Mouse (Mus musculus) left cerebral cortex, adult 9 months (tissue): ENCODE measurements around the gene Rnf144a.
"Not testable (repeated sequence)": the region's sequence is repeated elsewhere in the genome, so short reads cannot be mapped to it uniquely, and the experiment has no call there.

Experiments used
- DNase-seq, 2 experiments: peaks; one replicate each; pipeline ENCODE4 v3.0.0; 2022; ENCODE audit warnings: low spot score in 2 of 2

The Rnf144a gene

DNA sequence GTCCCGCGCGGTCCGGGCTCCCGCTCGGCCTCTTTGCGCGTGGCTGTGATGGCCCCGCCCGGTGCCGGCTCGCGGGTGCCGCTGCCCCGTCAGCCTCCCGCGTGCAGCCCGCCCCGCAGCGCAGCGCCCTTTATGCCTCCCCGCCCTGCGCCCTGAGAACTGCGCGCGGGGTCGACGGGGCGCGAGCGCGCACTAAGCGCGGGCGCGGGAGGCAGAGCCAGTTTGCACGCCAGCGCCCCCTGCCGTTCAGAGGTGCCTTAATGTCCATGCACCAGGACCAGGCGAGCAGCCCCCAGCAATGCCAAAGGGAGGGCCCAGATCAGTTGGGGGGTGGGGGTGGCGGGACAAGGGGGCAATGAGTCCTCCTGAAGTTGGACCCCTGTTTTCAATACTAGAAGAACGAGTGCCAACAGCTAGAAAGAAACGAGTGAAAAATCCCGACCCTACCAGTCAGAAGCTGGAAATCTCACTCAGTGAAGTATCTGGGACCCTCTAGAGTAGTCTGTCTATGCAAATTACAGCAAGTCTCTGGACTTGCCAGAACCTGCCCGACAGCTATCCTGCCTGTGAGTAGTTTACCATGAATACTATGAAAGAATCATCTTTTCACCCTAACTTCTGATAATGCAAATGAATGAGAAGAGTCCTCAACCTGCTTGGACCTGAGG is at the start of gene Rnf144a:
TSS of gene Rnf144a (minus strand) at position 151 of the 668 bp plus-strand sequence.
- peak; percentile 55 to 89 for DNase-seq

DNA sequence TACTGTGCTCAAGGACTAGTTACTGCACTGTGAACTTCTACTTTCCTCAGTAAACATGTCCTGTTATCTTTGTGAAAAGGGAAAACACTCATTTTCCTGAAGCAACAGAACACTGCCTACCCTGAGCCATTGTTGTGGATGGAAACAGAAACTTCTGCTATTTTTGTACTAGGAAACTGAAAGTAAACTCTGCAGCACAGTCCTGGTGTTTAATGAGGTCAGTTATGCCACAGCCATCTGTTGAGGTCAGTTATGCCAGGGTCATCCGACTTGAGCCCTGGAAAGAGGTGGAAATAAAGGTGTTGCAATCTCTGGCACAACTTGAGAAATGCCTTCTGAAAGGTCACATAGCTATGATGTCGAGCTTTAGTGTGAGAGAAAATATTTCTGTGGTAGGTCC is 45.0 kb upstream of the Rnf144a start:
- no peak for DNase-seq

DNA sequence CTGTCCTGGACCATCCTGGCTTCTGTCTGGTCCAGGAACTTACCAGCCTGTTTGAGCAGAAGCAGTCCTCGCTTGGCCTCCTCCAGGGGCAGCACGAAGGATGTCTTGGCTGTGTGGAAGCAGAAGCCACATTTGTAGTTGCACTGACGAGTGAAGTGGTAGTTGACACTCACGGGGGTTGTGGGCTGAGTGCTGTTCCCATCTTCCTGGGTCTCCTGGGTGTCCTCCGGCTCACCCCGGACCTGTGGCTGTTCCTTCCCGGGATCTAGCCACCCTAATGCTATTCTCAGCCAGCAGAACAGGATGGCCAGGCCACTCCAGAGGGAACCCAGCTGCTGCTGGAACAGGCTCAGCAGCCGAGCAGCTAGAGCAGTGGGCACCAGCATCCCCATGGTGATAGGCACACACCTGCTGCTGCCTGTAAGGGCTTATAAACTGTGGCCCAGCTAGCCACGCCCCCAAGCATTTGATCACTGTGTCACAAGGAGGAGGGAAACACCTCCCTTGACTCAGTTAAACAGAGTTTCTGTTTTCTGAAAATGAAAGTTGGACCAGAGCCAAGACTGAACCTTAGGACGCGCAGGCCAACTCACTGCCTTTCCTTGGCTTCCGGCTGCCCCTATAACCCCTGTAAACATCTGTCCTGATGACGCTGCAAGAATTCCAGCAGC is 41.1 kb upstream of the Rnf144a start, which contains the start of gene Rsad2:
TSS of gene Rsad2 (minus strand) at position 425 of the 671 bp plus-strand sequence.
- DNase-seq: peak in 1 of 2 experiments; percentile 26

DNA sequence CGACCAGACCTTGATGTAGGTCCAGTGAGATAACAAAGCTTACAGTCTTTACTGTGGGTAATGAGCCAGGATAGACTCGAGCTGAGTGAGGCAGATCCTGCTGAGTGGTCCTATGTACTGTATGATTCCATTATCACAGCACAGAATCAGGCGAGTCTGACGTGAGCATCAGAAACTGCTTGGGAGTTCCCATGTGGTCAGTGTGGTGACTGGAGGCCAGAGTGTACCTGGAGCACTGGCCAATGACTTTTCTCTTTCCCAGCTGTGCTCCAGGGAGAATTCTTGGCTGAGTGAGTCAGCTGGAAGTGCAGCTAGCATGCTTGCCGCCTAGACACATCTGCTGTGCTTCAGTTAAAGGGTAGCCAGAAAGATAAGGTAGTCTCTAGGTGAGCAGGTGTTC is 39.6 kb upstream of the Rnf144a start:
- DNase-seq: no peak

DNA sequence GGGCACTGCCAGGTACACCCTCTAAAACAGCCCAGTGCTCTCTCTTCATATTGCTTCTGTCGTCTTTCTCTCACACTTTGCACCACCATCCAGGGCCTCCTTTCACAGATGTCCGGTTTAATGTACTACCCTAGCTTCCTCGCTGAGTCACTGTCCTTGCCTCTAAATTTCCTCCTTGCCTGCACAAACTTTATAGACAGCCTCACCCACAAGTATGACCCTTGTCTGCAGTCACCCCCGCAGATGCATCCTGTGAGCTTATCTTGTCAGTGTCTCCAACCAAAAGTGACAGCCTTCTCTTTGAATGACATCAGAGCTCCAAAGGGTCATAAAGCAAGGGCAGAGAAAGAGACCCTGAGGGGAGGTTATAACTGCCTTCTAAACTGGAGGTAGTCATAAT is 37.9 kb upstream of the Rnf144a start:
- DNase-seq: no peak

DNA sequence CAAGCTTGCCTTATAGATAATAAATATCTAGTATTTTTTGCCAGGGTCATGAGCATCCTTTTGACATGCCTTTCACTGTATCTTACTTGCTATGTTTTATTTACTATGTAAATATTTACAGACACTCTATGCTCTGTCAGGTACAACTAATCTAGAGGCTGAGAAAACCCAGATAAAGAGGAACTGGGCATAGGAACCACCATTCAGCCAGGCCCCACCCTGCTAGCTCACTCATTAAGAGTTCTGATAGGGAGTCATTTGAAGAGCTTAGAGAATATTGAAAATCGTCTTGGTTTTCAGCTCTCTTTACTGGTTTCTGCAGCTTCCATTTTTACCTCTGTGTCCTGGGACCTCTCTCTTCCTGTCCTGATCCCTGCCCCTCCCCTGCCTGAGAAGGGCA is 36.1 kb upstream of the Rnf144a start:
- DNase-seq: no peak

DNA sequence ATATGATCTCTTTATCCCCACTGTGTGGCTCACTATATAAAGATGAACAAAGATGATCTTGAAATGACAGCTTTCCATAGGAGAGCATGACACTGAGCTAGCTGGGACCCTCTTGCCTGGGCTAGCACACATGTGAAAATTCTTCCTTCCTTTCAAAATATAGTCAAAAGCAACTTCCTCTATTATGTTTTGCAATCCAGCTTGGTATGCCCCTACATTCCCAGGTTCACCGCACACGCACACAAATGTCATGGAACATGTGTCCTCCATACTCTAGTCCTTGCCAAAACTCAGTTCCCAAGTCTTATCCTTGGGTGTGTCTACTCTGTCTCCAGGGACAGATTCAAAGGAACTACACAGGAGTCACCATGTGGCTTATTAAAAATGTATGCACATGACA is 34.4 kb upstream of the Rnf144a start:
- no peak for DNase-seq

DNA sequence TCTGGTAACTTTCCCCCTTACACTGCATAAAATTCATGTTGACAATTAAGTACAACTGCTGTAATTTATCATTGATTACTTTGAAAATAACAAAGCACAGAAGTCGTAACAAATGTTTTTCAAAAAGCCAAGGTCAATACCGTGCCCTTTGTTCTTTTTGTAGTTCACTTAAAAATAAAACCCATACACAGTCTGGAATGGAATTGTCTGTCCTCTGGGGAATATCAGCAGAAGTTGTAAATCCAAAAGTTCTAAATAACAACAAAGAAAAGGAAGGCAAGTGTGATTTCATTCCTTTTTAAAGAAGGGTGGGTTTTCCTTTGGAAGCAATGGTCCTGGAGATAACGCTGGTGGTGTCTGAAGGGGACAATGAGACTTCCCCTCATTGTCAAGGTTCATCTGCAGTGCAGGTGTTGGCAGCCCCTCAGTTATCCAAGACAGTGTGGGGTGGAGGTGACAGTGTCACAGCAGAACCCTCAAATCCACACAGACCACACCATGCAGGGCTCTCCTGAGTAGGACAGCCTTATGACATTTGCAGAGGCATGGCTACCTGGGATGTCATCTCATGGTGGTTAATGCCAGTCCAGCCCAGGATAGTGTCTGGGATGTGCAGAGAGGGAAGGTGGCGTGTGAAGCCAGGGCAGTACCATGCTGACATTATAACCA is 31.5 kb upstream of the Rnf144a start:
- DNase-seq: no peak

DNA sequence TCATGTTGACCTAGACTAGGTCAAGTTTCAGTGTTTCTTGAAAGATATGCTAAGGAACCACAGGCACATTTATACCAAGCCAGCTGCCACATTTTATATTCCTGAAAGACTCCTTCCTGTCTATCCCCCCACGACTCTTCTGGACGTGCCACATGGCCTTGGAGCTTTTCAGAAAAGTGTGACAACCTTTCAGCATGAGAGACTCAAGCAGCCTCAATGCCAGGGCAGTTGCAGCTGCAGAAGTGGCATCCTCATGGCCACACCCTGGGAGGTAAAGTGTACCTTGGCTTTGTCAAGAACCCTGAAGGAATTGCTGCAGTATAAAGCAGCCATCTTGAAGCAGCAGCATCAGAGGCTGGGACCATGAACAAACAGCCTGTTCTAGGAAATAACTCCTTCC is 29.5 kb upstream of the Rnf144a start:
- no peak for DNase-seq

DNA sequence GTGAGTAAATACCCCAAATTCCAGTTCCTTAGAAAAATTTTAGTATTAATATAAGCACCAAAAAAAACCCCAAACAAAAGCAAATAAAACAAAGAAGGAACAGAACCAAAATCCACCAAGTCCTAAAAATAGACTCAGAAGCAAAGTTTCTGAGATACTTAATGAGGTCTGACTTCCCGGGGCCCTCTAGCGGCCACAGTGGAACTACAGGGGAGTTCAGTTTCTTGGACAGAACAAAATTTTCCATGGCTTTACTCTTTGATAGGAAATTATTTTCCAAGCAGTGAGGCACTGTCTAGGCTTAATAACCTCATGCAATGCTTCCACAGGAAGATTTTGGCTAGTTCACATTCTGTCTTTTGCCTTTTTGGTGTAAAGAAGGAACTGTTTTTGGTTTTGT is 29.0 kb upstream of the Rnf144a start:
- DNase-seq: peak in 1 of 2 experiments; percentile 78

DNA sequence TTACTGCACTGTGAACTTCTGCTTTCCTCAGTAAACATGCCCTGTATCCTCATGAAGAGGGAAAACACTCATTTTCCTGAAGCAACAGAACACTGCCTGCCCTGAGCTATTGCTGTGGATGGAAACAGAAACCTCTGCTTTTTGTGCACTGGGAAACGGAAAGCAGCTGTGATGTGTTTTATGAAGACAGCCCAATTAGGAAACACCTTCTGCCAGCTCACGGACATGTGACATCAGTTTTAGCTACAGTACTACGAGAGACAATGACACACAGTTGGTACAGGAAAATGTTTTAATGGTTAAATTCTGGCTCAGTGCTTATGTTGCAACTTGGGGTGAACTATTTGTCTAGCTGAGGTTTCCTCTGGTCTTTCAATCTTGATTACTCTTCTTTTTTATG is 24.3 kb upstream of the Rnf144a start:
- DNase-seq: no peak

DNA sequence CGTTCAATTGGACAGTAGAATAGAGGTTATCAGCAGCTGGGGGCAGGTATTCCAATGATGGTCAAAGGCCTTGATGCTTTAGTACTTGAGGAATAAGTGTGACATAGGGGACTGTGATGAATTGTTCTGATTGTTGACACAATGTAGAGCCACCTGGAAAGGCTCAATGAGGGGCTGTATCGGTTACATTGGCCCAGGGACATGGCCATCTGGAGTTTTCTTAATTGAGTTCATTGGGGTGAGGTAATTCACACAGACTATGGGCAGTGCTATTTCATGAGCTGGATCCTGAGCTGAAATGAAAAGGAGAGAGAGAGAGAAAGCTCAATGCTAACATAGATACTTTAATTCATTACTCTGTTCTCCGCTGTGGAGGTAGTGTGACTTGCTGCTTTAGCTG is 22.9 kb upstream of the Rnf144a start:
- no peak for DNase-seq

DNA sequence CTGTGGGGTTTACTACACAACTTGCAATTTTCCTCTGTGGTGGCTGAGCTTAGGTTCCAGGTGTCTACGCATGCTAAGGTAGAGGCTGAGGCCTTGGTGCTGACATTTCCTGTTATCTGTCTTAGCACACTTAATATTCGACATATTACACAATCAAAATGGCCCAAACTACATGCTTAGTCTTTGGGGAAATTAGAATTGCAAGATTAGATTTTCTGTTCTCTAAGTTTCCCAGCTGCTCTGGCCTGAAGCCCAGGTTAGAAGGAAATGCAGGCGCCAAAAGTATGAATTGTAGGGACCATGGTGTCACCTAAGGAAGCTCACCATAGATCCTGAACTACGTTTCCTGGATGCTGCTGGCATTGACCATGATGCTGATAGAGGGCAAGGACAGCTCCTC is 21.3 kb upstream of the Rnf144a start:
- DNase-seq: no peak

DNA sequence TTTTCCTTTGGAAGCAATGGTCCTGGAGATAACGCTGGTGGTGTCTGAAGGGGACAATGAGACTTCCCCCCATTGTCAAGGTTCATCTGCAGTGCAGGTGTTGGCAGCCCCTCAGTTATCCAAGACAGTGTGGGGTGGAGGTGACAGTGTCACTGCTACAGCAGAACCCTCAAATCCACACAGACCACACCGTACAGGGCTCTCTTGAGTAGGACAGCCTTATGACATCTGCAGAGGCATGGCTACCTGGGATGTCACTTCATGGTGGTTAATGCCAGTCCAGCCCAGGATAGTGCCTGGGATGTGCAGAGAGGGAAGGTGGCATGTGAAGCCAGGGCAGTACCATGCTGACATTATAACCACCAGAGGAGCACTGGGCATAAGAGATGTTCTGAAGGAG is 13.7 kb upstream of the Rnf144a start:
- DNase-seq: not testable (repeated sequence)

DNA sequence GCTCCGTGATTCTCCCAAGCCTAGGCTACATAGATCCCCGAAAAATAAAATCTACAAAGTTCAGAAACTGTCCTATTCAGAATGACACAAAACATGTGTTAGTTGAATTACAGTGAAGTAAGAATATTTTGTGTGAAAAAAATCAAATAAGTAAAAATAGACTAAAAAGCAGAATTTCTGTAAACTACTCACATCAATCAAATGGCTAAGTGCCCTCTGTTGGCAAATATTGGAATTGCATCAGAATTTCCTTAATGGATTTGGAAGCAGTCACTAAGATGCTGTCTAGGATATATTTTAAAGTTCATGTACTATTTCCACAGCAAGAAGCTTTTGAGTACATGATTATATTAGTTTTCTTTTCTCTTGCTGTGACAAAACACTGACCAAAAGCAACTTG is 9.8 kb upstream of the Rnf144a start:
- DNase-seq: peak in 1 of 2 experiments; percentile 23

DNA sequence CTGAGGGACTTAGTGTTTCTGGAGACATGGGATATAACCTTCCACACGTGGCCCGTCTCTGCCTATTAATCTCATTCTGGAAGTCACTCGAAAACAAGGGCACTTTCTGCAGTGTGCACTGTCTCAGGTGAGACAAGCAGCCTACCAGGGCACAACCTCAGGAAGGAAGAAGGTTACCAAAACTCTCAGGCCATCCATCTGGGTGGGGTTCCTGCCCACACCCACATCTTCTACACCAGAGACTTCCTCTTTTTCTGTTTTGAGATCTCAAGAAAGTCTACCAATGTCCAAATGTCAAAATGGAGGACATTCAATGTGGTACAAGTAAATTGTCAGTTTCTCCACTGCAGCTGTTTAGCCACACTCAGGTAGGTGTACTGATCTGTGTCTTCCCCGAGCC is 3.3 kb upstream of the Rnf144a start:
- DNase-seq: no peak

DNA sequence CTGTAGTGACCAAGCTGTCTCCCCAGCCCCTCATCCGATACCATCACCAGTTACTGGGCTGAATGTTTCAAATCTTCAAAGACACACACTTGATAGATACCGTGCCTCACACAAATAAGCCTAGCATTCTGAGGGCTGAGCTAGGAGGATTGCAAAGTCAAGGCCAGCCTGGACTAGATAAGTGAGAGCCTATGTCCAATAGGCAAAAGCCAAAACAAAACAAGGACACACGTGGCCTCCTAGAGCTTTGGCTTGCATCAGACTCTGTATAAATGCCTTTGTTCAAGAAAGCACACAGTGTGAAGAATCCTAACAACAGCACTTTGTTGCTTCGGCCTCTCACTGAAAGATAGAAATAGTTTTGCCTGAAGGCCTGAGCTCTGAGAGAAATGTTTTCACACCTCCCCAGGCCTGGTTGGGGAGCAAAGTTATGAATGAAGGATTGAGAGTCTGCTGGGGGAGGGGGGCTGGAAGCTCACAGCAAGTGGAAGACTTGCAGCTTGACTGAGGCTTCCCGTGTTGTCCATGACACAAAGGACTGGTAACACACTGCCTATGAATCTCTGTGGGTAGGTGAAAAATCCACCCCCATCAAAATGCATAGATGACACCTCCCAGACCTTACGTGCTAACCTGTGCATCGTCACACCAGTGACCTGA is 1.7 kb upstream of the Rnf144a start:
- no peak for DNase-seq

DNA sequence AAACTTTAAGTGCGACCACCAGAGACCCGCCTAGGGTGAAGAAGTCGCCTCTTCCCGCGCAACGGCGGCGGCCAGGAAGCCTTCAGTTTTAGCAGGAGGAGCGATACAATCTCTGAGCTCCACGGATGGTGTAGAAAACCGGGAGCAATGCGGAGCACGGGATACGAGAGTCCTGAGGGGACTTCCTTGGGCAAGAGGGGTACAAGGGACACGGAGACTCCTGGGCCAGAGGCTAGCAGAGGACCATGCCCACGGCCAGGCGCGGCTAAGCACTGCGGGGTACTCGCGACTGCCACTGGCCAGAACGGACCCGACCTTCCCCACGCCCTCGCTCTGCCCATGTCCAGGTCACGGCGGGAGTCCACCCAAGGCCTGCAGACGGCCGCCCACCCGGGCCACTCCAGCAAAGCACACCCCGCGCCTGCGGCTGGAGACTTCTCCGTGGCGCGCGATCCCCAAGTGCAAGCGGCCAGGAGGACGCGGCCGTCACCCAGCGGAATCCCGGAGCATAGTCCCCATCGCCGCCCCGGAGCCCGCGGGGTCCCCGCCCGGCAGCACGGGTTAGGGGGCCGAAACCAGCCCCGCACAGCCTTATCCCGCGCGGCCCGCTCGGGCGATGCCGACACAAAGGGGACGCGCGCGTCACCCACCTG is 477 bp downstream of the Rnf144a start:
- DNase-seq: no peak

DNA sequence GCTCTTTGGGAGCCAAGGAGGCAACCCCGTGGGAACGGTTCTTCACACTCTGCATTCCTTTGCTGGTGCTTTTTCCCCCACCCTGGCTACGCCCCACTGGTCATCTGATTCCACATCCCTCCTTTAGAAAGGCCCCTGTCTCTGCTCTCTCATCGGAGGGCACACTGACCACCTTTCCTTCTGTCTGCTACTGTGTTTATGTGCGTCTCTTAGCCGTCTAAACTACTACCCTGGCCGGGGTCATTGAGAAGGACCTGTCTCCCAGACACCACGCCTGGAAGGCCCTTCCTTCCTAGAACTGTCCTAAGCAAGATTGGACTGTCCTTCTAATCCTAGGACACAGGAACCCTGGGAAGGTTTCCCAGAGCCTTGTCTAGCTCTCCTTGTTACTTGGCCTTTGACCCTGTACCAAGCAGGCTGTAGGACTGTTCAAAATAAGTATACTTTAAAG is 1.1 kb downstream of the Rnf144a start:
- DNase-seq: no peak

DNA sequence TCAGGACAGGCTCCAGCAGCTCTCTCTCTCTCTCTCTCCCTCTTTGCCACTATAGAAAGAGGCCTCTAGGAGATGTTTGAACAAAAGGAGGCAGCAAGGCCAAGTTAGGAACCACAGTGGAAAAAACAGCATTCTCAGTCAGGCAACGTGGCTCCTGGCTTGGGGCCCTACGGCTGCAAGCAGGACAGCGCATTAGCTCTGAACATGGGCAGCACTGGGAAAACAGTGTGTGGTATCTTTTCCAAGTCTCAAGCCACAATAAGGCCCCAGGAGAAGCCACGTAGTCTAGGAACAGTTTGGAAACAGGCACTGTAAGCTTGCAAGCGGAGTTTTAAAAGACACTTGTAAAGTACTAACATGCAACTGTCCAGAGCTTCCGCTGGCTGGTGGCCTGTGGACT is 2.3 kb downstream of the Rnf144a start:
- DNase-seq: no peak

DNA sequence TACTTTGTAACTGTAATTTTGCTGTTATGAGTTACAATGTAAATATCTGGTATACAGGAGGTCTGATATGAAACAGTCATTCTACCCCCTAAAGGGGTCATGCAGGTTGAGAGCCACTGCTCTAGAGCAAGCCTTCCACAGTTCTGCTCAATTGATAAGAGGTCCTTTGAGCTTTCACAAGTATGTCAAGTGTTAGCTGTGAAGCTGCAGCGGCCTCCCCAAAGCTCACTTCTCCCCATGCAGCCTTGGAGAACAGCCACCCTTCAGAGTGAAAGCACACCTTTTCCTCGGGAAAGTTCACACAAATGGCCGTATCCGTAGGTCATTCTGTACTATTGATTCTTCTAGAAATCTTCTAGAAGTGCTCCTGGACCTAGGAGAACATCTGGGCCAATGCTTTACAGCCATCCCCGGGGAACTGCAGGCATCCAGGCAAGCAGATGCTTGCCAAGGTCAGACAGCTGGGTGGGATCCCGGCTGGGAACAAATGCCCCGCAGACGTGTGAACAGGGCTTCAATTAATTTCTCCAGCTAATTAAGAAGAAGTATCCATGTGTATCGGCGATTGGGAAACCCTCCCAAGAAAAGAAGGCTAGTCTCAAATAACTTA is 3.1 kb downstream of the Rnf144a start:
- no peak for DNase-seq
